24 mouse cellular contexts compared by ENCODE assay signal in genomic region chr17:65629943-65630342, GRCm38 (mm10). TPM values are rescaled to one million over a fixed set of nuclear protein-coding genes. Genes with fewer than 3 reads are reported as not detected.
DNase-seq lines count a peak whose midpoint lies in the region; ATAC-seq and TF ChIP-seq lines count a peak whose summit lies in the region.
"Had no signal": no experiment of that assay in that cellular context is flagged by ENCODE, and none has a peak within 500 bp of the region (broad histone marks: within the 10 kb centered on the region; RNA-seq: fewer than 3 reads in every experiment).

No protein-coding gene starts in this region.

- no peak for TF ChIP-seq CTCF in embryonic fibroblast, embryonic 13.5 days (IDR thresholded peaks at IDR 0.05; ENCODE audit: borderline replicate concordance, insufficient read depth, low read length)
- no peak for TF ChIP-seq CTCF in kidney, adult 2 months (conservative IDR thresholded peaks at IDR 0.05; ENCODE audit: insufficient read depth, insufficient read length, low read depth, low read length)

- ATAC-seq in monocyte, adult 5-6 weeks (replicated peaks; ENCODE audit: insufficient number of reproducible peaks, low FRiP score, low TSS enrichment, poor library complexity, severe bottlenecking), result peak; percentile 65; the same call in 1 of the 2 replicates
- no peak for ATAC-seq in frontal cortex, adult (ENCODE audit: low TSS enrichment)
- ATAC-seq: forebrain, embryonic 13.5 days; intestine, embryonic 15.5 days had no signal

- H3K27ac ChIP-seq in embryonic fibroblast, embryonic 13.5 days (ENCODE audit: insufficient read depth, low read length), result peak overlapping the region; percentile 32; the same call in 1 of the 2 replicates
- no peak overlapping the region for H3K27ac ChIP-seq in kidney, adult 2 months (ENCODE audit: insufficient read depth, low read depth, low read length)
- H3K27ac ChIP-seq: embryonic facial prominence, embryonic 12.5 days; forebrain, embryonic 13.5 days; heart, adult 2 months; heart, embryonic 15.5 days; hindbrain, embryonic 10.5 days; hindbrain, embryonic 14.5 days; intestine, embryonic 15.5 days had no signal

- no peaks in the 10 kb centered on the region for H3K27me3 ChIP-seq in kidney, adult 2 months (replicated peaks; ENCODE audit: control insufficient read depth, insufficient read depth, low read length)
- H3K27me3 ChIP-seq: embryonic facial prominence, embryonic 12.5 days; forebrain, embryonic 13.5 days; heart, embryonic 15.5 days; intestine, embryonic 15.5 days had no signal

- H3K4me1 ChIP-seq in embryonic fibroblast, embryonic 13.5 days (ENCODE audit: control insufficient read depth, insufficient read depth, low read length), result no peaks in the 10 kb centered on the region
- no peaks in the 10 kb centered on the region for H3K4me1 ChIP-seq in kidney, adult 2 months (ENCODE audit: control insufficient read depth, insufficient read depth, low read length)
- H3K4me1 ChIP-seq: embryonic facial prominence, embryonic 12.5 days; forebrain, embryonic 13.5 days; hindbrain, embryonic 10.5 days; intestine, embryonic 15.5 days had no signal

- no peak for TF ChIP-seq POLR2A in embryonic fibroblast, embryonic 13.5 days (IDR thresholded peaks at IDR 0.05; ENCODE audit: low read depth, low read length)
- TF ChIP-seq POLR2A in kidney, adult 2 months (IDR thresholded peaks at IDR 0.05; ENCODE audit: low read depth, low read length), result no peak

- no peaks in the 10 kb centered on the region for H3K36me3 ChIP-seq in kidney, adult 2 months (ENCODE audit: control insufficient read depth, insufficient read depth, low read length)
- H3K36me3 ChIP-seq: embryonic facial prominence, embryonic 12.5 days; heart, embryonic 15.5 days; hindbrain, embryonic 10.5 days; intestine, embryonic 15.5 days had no signal

- 84% methylated on average over 6 of the region's 6 CpGs for WGBS in kidney, adult 2 months

- H3K4me3 ChIP-seq in embryonic fibroblast, embryonic 13.5 days (ENCODE audit: insufficient read depth, low read length), result no peak overlapping the region
- H3K4me3 ChIP-seq in kidney, adult 2 months (ENCODE audit: insufficient read depth, low read depth, low read length), result no peak overlapping the region
- H3K4me3 ChIP-seq: embryonic facial prominence, embryonic 12.5 days; forebrain, embryonic 13.5 days; heart, adult 2 months; heart, embryonic 15.5 days; hindbrain, embryonic 10.5 days; intestine, embryonic 15.5 days had no signal

- DNase-seq in 416B (ENCODE audit: low read depth), result peak; percentile 62
- peak; percentile 40 for DNase-seq in Muller cell, postnatal 12 days (ENCODE audit: inconsistent ontology term)
- no peak for DNase-seq in kidney, adult 2 months
- DNase-seq in lung, postnatal 36 days, result no peak
- DNase-seq: adrenal gland, postnatal 10 days; cerebellum, adult 11 months; cerebellum, adult 8-10 months; cerebellum, postnatal 14 days; gastrocnemius, postnatal 36 days; heart, adult 2 months; heart, postnatal 14 days had no signal

RNA-seq across cellular contexts. Expression of gene Txndc2, which starts 12.0 kb away (rescaled TPM):
- polyA plus RNA-seq in embryonic fibroblast, embryonic 13.5 days (2011; ENCODE audit: insufficient read length, low read depth, missing spikeins), result not detected in 2 replicates
- 0.21 to 0.39 TPM (median 0.38 TPM) in 3 replicates for total RNA-seq in monocyte, adult 5-6 weeks (2017)
- polyA plus RNA-seq in kidney, adult 2 months (2012; rRNA removed), result 0.05 and 0.07 TPM in 2 replicates
- total RNA-seq: CH12.LX; gastrocnemius, adult 8-10 months; gastrocnemius, postnatal 36 days; heart, adult 2 months had no signal
- polyA plus RNA-seq: cortical plate, adult 2 months; heart, embryonic 11.5 days; heart, embryonic 15.5 days; intestine, embryonic 15.5 days had no signal

RNA-seq across cellular contexts. Expression of gene Vapa, which starts 16.6 kb away (rescaled TPM):
- 202 and 238 TPM in 2 replicates for polyA plus RNA-seq in embryonic fibroblast, embryonic 13.5 days (2011; ENCODE audit: insufficient read length, low read depth, missing spikeins)
- 67.6 to 82.9 TPM (median 82.5 TPM) in 3 replicates for total RNA-seq in monocyte, adult 5-6 weeks (2017)
- 21.2 and 27.5 TPM in 2 replicates for polyA plus RNA-seq in kidney, adult 2 months (2012; rRNA removed)

Comparison
In these comparisons a context has a peak if more than half of its experiments do, and no peak if none do; other contexts are left out.
1. DNase-seq: peak in 416B (single experiment) and Muller cell, postnatal 12 days (single experiment); none in kidney, adult 2 months (single experiment) and lung, postnatal 36 days (single experiment).